Mouse (Mus musculus) c-Kit-negative CD71-positive TER-119-positive erythroid progenitor cells, embryonic 14.5 days (primary cell): ENCODE measurements around the gene Shroom3.

Experiments
- DNase-seq: peaks from one replicate; pipeline ENCODE4 v3.0.0-alpha.2; 2013; ENCODE audit warnings: low read depth, low spot score

The Shroom3 gene

GRCm38 (mm10) chr5:92930557-92930956, 247.3 kb downstream of the Shroom3 start:
- no peak for DNase-seq

DNA sequence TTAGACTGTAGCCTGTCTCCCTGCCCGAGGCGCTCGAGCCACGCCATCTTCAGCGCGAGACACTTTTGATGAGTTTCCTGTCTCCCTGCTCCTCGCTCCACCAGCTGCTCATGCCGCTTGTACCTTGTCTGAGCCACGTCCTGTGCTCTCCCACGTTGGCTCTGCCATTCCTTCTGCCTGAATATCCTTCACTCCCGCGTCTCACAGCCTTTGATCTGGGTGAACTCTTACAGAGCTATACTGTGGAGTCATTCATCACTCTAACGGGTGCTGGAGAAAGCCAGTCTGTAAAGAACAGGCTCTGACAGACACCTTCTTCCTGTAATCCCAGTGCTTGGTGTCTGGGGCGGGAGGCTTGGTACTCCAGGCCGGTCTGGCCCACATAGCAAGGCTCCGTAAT, 248.1 kb downstream of the Shroom3 start:
- DNase-seq, result no peak

GRCm38 (mm10) chr5:92933010-92933409, 249.8 kb downstream of the Shroom3 start:
- DNase-seq, result no peak

- no peak for DNase-seq
Measured at GRCm38 (mm10) chr5:92933599-92934217, 250.5 kb downstream of the Shroom3 start.

DNA sequence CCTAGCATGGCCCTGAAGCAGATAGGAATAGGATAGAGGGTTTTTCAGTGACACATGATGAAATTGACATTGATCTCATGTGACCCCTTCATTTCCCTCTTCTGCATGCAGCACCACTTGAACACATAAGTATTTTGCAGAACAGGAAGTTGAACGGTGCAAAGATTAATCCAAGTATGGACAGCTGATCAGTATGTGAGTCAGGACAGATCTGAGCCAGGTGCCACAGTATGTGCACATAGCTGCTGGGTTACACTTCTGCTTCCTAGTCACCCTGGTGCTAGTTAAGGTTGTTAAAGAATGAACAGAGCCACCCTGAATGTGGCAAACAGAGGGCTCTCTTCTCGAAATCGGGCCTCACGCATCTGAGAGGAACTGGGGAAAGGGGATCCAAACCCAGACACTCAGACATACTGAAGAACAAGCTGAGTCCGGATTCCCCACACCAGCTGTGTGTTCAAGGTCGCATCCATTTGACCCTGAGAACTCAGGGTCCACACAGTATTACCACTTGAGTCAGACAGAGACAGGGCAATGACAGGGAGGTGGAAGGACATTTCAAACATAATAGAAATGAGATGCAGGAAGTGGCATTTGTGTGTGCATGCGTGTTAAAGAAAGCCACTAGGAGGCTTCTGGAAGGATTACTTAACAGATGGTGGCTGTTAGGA, 251.2 kb downstream of the Shroom3 start:
- DNase-seq, result no peak

DNA sequence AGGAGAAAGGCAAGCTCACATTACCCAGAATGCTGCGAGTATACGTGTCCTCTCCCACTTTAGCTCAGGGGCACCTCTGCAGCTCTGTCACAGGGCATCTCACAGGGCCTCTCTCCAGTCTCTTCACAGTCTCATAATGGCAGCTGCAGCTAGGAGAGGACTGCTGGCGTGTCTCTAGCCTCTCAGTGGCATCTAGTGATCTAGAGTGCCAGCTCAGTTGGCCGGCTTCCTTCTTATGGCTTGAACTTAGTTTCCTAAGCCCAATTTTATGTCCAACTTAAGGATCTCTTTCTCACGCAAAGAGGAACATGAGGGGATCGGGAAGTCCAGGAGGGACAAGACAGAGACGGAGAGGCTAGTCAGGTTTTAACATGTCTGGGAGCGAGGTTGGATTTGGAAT, 252.6 kb downstream of the Shroom3 start:
- no peak for DNase-seq

DNA sequence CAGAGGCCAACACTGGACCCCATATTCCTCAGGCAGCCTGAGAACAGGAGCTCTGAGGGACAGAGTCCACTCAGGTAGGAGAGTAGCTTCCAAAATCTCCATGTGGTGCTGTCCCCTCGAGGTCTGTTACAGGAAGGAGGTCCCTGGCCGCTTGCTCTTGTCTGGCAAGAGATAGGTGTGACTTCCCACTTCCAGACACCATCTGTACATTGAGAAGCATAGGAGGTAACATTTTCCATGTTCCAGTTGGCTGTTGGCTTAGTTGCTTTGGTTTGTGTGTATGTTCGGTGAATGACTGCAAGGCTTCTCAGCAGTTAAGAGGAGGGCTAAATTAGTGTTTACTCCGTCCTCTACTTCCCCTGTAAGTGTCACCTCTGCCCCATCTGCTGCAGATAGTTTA, 254.5 kb downstream of the Shroom3 start:
- no peak for DNase-seq

DNA sequence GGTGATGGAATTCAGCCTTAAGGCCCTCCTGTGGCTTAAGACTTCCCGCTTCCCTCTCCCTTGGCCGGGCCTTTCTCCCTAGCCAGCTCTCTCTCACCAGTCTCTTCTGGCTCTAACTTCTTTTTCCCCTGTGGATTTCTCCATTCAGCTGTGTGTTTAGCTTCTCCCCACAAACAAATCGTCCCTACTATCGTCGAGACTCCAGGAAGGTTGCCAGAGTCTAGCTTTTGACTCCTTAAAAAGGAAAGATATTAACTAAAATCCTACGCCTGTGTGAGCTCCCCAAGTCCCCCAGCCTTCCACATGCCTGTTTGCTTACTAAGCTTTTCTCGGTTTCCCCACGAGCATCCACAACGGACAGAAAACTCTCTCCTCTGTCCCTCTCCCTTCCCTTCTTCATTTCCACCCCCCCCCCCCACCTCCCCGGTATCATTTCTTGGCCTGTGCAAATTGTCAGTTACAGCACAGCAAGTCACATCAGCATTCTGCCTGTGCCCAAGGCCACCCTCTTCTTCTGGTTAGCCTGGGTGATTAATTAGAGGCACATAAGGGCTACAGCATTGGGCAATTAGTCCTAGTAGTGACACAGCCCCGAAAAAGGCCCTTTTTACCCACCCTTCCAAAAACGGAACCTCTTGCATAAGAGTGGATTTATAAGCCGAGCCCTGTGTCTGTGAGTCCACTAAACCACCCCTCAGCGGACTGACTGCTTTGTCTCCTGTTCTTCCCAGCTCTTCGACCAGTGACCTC, 256.2 kb downstream of the Shroom3 start:
- DNase-seq, result no peak

DNA sequence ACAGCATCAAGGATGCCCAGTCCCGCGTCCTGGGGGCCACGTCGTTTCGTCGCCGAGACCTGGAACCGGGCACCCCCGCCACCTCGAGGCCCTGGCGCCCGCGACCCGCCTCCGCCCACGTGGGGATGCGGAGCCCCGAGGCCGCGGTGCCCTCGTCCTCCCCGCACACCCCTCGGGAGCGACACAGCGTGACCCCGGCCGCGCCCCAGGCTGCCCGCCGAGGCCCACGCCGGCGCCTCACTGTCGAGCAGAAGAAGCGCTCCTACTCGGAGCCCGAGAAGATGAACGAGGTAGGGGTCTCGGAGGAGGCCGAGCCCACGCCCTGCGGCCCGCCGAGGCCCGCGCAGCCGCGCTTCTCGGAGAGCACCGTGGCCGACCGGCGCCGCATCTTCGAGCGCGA, 258.9 kb downstream of the Shroom3 start:
- no peak for DNase-seq

GRCm38 (mm10) chr5:92942577-92942976, 259.3 kb downstream of the Shroom3 start:
- no peak for DNase-seq

- no peak for DNase-seq
Measured at GRCm38 (mm10) chr5:92944867-92945266, 261.6 kb downstream of the Shroom3 start.

GRCm38 (mm10) chr5:92948972-92949745, 265.9 kb downstream of the Shroom3 start:
- no peak for DNase-seq

DNA sequence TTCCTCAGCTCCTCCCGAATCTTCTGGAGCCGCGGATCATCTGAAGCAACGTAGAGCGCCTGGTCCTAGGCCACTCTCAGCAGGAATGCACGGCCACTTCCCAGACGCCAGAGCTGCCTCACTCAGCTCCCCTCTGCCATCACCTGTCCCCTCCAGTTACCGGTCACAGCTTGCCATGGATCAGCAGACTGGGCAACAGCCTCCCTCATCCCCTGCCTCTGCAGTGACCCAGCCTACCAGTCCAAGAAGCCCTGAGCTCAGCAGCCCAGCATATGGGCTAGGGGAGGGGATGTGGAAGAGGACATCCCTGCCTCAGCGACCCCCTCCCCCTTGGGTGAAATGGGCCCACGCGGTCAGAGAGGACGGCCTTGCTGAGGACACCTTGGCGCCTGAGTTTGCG, 267.3 kb downstream of the Shroom3 start:
- no peak for DNase-seq

GRCm38 (mm10) chr5:92951079-92951478, 267.8 kb downstream of the Shroom3 start:
- DNase-seq, result no peak

GRCm38 (mm10) chr5:92953865-92954264, 270.6 kb downstream of the Shroom3 start:
- DNase-seq, result no peak

GRCm38 (mm10) chr5:92954323-92954722, 271.1 kb downstream of the Shroom3 start:
- DNase-seq, result no peak

DNA sequence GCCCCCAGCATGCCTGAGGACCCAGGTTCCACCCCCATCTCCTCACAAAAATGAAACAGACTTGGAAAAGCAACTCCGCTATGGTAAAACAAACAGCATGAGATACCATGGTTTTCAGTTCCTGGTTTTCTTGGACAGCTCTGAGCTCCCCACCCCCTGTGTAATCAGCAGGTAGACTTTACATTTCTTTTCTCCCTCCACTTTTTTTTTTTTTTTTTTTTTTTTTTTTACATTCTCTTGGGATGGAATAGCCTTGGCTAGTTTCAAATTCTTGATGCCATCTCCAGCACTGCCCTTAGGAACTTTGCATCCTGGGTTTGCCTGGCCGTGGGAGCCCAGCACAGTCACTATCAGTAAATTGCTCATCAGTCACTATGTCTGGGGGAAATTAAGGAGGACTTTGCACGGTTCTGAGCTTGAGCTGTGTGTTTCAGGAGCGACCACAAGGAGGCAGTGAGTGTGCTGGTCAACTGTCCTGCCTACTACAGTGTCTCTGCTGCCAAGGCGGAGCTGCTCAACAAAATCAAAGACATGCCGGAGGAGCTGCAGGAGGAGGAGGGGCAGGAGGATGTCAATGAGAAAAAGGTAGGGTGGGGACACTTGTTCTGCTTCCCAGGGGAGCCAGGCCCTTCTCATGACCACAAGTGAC, 271.7 kb downstream of the Shroom3 start:
- DNase-seq, result no peak

- DNase-seq, result no peak
Measured at GRCm38 (mm10) chr5:92959287-92959686, 276.1 kb downstream of the Shroom3 start.

DNA sequence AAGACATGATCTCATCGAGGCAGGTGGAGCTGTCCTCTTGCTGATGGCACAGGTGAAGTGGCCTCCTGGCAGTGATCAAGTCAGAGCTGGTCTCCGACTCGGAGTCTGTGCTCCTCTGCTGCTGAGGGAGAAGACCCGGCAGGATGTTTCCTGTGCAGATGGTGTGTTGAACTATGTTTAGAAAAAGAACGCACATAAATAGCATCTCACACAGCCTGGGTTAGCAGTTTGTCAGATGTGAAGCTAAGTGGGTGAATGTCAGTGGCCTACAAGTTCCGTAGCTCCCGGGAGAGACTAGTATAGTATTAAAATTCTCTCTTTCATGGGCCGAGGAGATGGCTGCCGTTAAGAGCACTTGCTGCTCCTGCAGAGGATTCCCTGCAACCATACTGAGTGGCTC, 276.5 kb downstream of the Shroom3 start:
- no peak for DNase-seq

GRCm38 (mm10) chr5:92961353-92961752, 278.1 kb downstream of the Shroom3 start:
- DNase-seq, result no peak

- DNase-seq, result no peak
Measured at GRCm38 (mm10) chr5:92961770-92962231, 278.6 kb downstream of the Shroom3 start.
